Mouse (Mus musculus): ENCODE data around the gene Vmn1r78. TPM values are rescaled to one million over a fixed set of nuclear protein-coding genes. Genes with fewer than 3 reads are reported as not detected.
"Not testable (repeated sequence)": the region's sequence is repeated elsewhere in the genome, so short reads cannot be mapped to it uniquely, and the experiment has no call there.

Vmn1r78 gene
- polyA plus RNA-seq (2014; fragmentation: Nextera tagmentation; extraction: Ambion mirVana): not detected in 2 replicates

GRCm38 (mm10) chr7:12149957-12150356 lies at the start of gene Vmn1r78:
Gene Vmn1r78, plus strand, starts transcription at chr7:12150257.
- no peak within 1 kb of the TSS for H3K4me2 ChIP-seq (ENCODE audit: low read depth, low read length)
- no peak within 1 kb of the TSS for H3K9ac ChIP-seq (ENCODE audit: low read depth, low read length)
- 54% methylated on average over 2 of the region's 2 CpGs for WGBS
- no peak within 1 kb of the TSS for H3K4me3 ChIP-seq (ENCODE audit: low read depth, low read length)
- no peaks in the 10 kb centered on the region for H3K36me3 ChIP-seq (ENCODE audit: control insufficient read depth, insufficient read depth, low read length)
- H3K27ac ChIP-seq (replicated peaks; ENCODE audit: low read depth, low read length): no peak within 1 kb of the TSS
- DNase-seq (ENCODE audit: low spot score) (no peak), ATAC-seq (ENCODE audit: low read depth) (no peak)
- no peaks in the 10 kb centered on the region for H3K9me3 ChIP-seq (ENCODE audit: control insufficient read depth, low read length)
- H3K4me1 ChIP-seq (ENCODE audit: control insufficient read depth, insufficient read depth, low read length): no peaks in the 10 kb centered on the region
- no peaks in the 10 kb centered on the region for H3K27me3 ChIP-seq (replicated peaks; ENCODE audit: control insufficient read depth, insufficient read depth, low read length)

GRCm38 (mm10) chr7:12156463-12156862 lies 6.4 kb downstream of the Vmn1r78 start:
- DNase-seq (ENCODE audit: low spot score); H3K4me3 ChIP-seq (ENCODE audit: low read depth, low read length); H3K27me3 ChIP-seq (replicated peaks; ENCODE audit: control insufficient read depth, insufficient read depth, low read length); H3K9ac ChIP-seq (ENCODE audit: low read depth, low read length); H3K4me2 ChIP-seq (ENCODE audit: low read depth, low read length); H3K36me3 ChIP-seq (ENCODE audit: control insufficient read depth, insufficient read depth, low read length); ATAC-seq (ENCODE audit: low read depth); H3K9me3 ChIP-seq (ENCODE audit: control insufficient read depth, low read length); H3K4me1 ChIP-seq (ENCODE audit: control insufficient read depth, insufficient read depth, low read length); H3K27ac ChIP-seq (replicated peaks; ENCODE audit: low read depth, low read length): not testable (repeated sequence)
- 60% methylated on average over 1 of the region's 1 CpGs for WGBS

DNA sequence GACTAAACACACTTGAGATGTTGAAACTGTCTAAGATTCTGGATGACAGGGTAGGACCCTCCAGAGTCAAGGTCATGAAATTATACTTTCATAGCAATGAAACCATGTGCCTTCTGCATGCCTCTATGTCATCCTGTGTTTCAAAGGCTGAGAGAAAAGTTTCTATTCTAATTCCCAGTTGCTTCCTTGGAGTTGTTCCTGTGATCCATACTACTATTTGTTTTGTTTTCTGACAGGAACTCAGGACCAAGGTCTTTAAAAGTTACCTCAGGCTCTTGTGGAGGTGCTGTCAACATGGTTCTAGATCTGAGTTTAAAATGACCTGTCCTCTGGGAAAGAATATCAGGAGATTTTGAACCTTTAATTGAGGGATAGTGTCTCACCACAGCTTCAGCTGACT lies 20.9 kb downstream of the Vmn1r78 start, which contains the start of gene Vmn1r79:
TSS of gene Vmn1r79 (plus strand) at position 301 of the 400 bp plus-strand sequence.
- not testable (repeated sequence) for H3K9me3 ChIP-seq (ENCODE audit: control insufficient read depth, low read length); H3K27me3 ChIP-seq (replicated peaks; ENCODE audit: control insufficient read depth, insufficient read depth, low read length); DNase-seq (ENCODE audit: low spot score); H3K36me3 ChIP-seq (ENCODE audit: control insufficient read depth, insufficient read depth, low read length); H3K9ac ChIP-seq (ENCODE audit: low read depth, low read length); H3K27ac ChIP-seq (replicated peaks; ENCODE audit: low read depth, low read length); H3K4me3 ChIP-seq (ENCODE audit: low read depth, low read length); H3K4me2 ChIP-seq (ENCODE audit: low read depth, low read length); H3K4me1 ChIP-seq (ENCODE audit: control insufficient read depth, insufficient read depth, low read length); ATAC-seq (ENCODE audit: low read depth)

GRCm38 (mm10) chr7:12172926-12173325 lies 22.9 kb downstream of the Vmn1r78 start:
- not testable (repeated sequence) for H3K36me3 ChIP-seq (ENCODE audit: control insufficient read depth, insufficient read depth, low read length); H3K9ac ChIP-seq (ENCODE audit: low read depth, low read length); H3K9me3 ChIP-seq (ENCODE audit: control insufficient read depth, low read length); H3K4me3 ChIP-seq (ENCODE audit: low read depth, low read length); H3K4me2 ChIP-seq (ENCODE audit: low read depth, low read length); H3K4me1 ChIP-seq (ENCODE audit: control insufficient read depth, insufficient read depth, low read length); H3K27ac ChIP-seq (replicated peaks; ENCODE audit: low read depth, low read length); DNase-seq (ENCODE audit: low spot score); ATAC-seq (ENCODE audit: low read depth); H3K27me3 ChIP-seq (replicated peaks; ENCODE audit: control insufficient read depth, insufficient read depth, low read length)
- 61% methylated on average over 2 of the region's 2 CpGs for WGBS

- H3K9ac ChIP-seq (ENCODE audit: low read depth, low read length): no peak within 1 kb of the TSS
- DNase-seq (ENCODE audit: low spot score) (no peak), ATAC-seq (ENCODE audit: low read depth) (no peak)
- no peaks in the 10 kb centered on the region for H3K4me1 ChIP-seq (ENCODE audit: control insufficient read depth, insufficient read depth, low read length)
- WGBS: 87% methylated on average over 1 of the region's 1 CpGs
- no peaks in the 10 kb centered on the region for H3K27me3 ChIP-seq (replicated peaks; ENCODE audit: control insufficient read depth, insufficient read depth, low read length)
- 0 out of 2 replicates have a peak, but pooled peaks cover 3% of the 10 kb centered on the region for H3K9me3 ChIP-seq (ENCODE audit: control insufficient read depth, low read length)
- no peak within 1 kb of the TSS for H3K27ac ChIP-seq (replicated peaks; ENCODE audit: low read depth, low read length)
- no peaks in the 10 kb centered on the region for H3K36me3 ChIP-seq (ENCODE audit: control insufficient read depth, insufficient read depth, low read length)
- H3K4me3 ChIP-seq (ENCODE audit: low read depth, low read length): no peak within 1 kb of the TSS
- no peak within 1 kb of the TSS for H3K4me2 ChIP-seq (ENCODE audit: low read depth, low read length)
These were observed 38.9 kb downstream of the Vmn1r78 start, which contains the start of gene Vmn1r80 for GRCm38 (mm10) chr7:12188986-12189385. Gene Vmn1r80, plus strand, starts transcription at chr7:12189286.

GRCm38 (mm10) chr7:12204141-12204540 lies 54.1 kb downstream of the Vmn1r78 start:
- Histone ChIP-seq H3K4me2 (ENCODE audit: low read depth, low read length) (no peak overlapping the region), H3K4me3 (ENCODE audit: low read depth, low read length) (no peak overlapping the region), H3K36me3 (ENCODE audit: control insufficient read depth, insufficient read depth, low read length) (no peaks in the 10 kb centered on the region), H3K27me3 (replicated peaks; ENCODE audit: control insufficient read depth, insufficient read depth, low read length) (no peaks in the 10 kb centered on the region), H3K9me3 (ENCODE audit: control insufficient read depth, low read length) (peaks cover 11% of the 10 kb centered on the region; the same call in 1 of the 2 replicates), H3K9ac (ENCODE audit: low read depth, low read length) (no peak overlapping the region), H3K4me1 (ENCODE audit: control insufficient read depth, insufficient read depth, low read length) (no peaks in the 10 kb centered on the region), H3K27ac (replicated peaks; ENCODE audit: low read depth, low read length) (no peak overlapping the region)
- 65% methylated on average over 2 of the region's 2 CpGs for WGBS
- DNase-seq (ENCODE audit: low spot score): no peak
- no peak for ATAC-seq (ENCODE audit: low read depth)

Other genes with a start within 250 kb of the Vmn1r78 start
- not detected in 2 replicates for gene Vmn1r76, start 212.0 kb upstream of the Vmn1r78 start, polyA plus RNA-seq (2014; fragmentation: Nextera tagmentation; extraction: Ambion mirVana)
- gene Vmn1r77, start 113.5 kb upstream of the Vmn1r78 start, polyA plus RNA-seq (2014; fragmentation: Nextera tagmentation; extraction: Ambion mirVana): not detected in 2 replicates
- gene Vmn1r79, start 21.0 kb downstream of the Vmn1r78 start, polyA plus RNA-seq (2014; fragmentation: Nextera tagmentation; extraction: Ambion mirVana): not detected in 2 replicates
- gene Vmn1r80, start 39.0 kb downstream of the Vmn1r78 start, polyA plus RNA-seq (2014; fragmentation: Nextera tagmentation; extraction: Ambion mirVana): not detected in 2 replicates
- not detected in 2 replicates for gene Vmn1r81, start 118.0 kb downstream of the Vmn1r78 start, polyA plus RNA-seq (2014; fragmentation: Nextera tagmentation; extraction: Ambion mirVana)
- gene Vmn1r82, start 150.2 kb downstream of the Vmn1r78 start, polyA plus RNA-seq (2014; fragmentation: Nextera tagmentation; extraction: Ambion mirVana): 0.04 TPM in 1 of 2 replicates, not detected in the other
- not detected in 2 replicates for gene Vmn1r83, start 179.2 kb downstream of the Vmn1r78 start, polyA plus RNA-seq (2014; fragmentation: Nextera tagmentation; extraction: Ambion mirVana)
- not detected in 2 replicates for gene Vmn1r84, start 219.0 kb downstream of the Vmn1r78 start, polyA plus RNA-seq (2014; fragmentation: Nextera tagmentation; extraction: Ambion mirVana)

Measured in embryonic facial prominence, embryonic 14.5 days (tissue).